Mouse (Mus musculus): ENCODE measurements around the gene Ssbp4.

GRCm38 (mm10) chr8:70577207-70577606, 31.5 kb downstream of the Ssbp4 start:
- TF ChIP-seq POLR2A (IDR thresholded peaks at IDR 0.05; ENCODE audit: insufficient read length, low read depth) (no peak), MYOD1 (IDR thresholded peaks at IDR 0.05; ENCODE audit: control insufficient read depth in 1 of 3, insufficient read length in 2 of 3, low read depth in 2 of 3) (no peak)

All from myocyte (in vitro differentiated cells).